Comparison of ENCODE assay signal across 29 mouse cellular contexts in genomic region chr1:23821615-23822014, GRCm38 (mm10).
DNase-seq lines count a peak whose midpoint lies in the region; ATAC-seq and TF ChIP-seq lines count a peak whose summit lies in the region.
"Had no signal": no experiment of that assay in that cellular context is flagged by ENCODE, and none has a peak within 500 bp of the region (broad histone marks: within the 10 kb centered on the region; RNA-seq: fewer than 3 reads in every experiment).

No protein-coding gene starts in this region.

- no peak overlapping the region for H3K27ac ChIP-seq in midbrain, postnatal 0 days (ENCODE audit: low read depth, low read length)
- H3K27ac ChIP-seq in midbrain, embryonic 14.5 days (replicated peaks; ENCODE audit: low read depth, low read length): no peak overlapping the region
- no peak overlapping the region for H3K27ac ChIP-seq in stomach, postnatal 0 days (replicated peaks)
- H3K27ac ChIP-seq: embryonic facial prominence, embryonic 15.5 days; forebrain, embryonic 12.5 days; hindbrain, embryonic 12.5 days; hindbrain, postnatal 0 days; intestine, embryonic 15.5 days; liver, embryonic 13.5 days had no signal

- H3K36me3 ChIP-seq in midbrain, postnatal 0 days (ENCODE audit: insufficient read depth, low read length): no peaks in the 10 kb centered on the region
- no peaks in the 10 kb centered on the region for H3K36me3 ChIP-seq in midbrain, embryonic 14.5 days (ENCODE audit: control insufficient read depth, insufficient read depth, low read length)
- no peaks in the 10 kb centered on the region for H3K36me3 ChIP-seq in stomach, postnatal 0 days (ENCODE audit: control insufficient read depth, insufficient read depth, low read length)
- H3K36me3 ChIP-seq: embryonic facial prominence, embryonic 15.5 days; forebrain, embryonic 12.5 days; hindbrain, embryonic 12.5 days; intestine, embryonic 15.5 days; liver, embryonic 13.5 days had no signal

- ATAC-seq in midbrain, postnatal 0 days (ENCODE audit: low FRiP score): 0 out of 2 replicates have a peak, but pooled peaks have one; percentile 52
- ATAC-seq in midbrain, embryonic 14.5 days (ENCODE audit: low FRiP score, low TSS enrichment): no peak
- no peak for ATAC-seq in stomach, postnatal 0 days (ENCODE audit: low FRiP score, low TSS enrichment)
- ATAC-seq: activated CD4-positive, CD25-positive, alpha-beta regulatory T cell, adult 4 months; hindbrain, postnatal 0 days; intestine, embryonic 15.5 days; lung, postnatal 0 days had no signal

- no peaks in the 10 kb centered on the region for H3K9me3 ChIP-seq in midbrain, postnatal 0 days (ENCODE audit: low read length)
- H3K9me3 ChIP-seq in midbrain, embryonic 14.5 days (ENCODE audit: control insufficient read depth, low read length): no peaks in the 10 kb centered on the region
- no peaks in the 10 kb centered on the region for H3K9me3 ChIP-seq in stomach, postnatal 0 days (ENCODE audit: control insufficient read depth, low read length)
- H3K9me3 ChIP-seq: embryonic facial prominence, embryonic 15.5 days; forebrain, embryonic 12.5 days; hindbrain, embryonic 12.5 days; intestine, embryonic 15.5 days; liver, embryonic 13.5 days had no signal

- no peaks in the 10 kb centered on the region for H3K4me1 ChIP-seq in midbrain, postnatal 0 days (ENCODE audit: insufficient read depth, low read length)
- H3K4me1 ChIP-seq in midbrain, embryonic 14.5 days (ENCODE audit: control insufficient read depth, insufficient read depth, low read length): no peaks in the 10 kb centered on the region
- H3K4me1 ChIP-seq in stomach, postnatal 0 days (replicated peaks; ENCODE audit: control insufficient read depth, insufficient read depth): no peaks in the 10 kb centered on the region
- H3K4me1 ChIP-seq: embryonic facial prominence, embryonic 15.5 days; forebrain, embryonic 12.5 days; hindbrain, embryonic 12.5 days; intestine, embryonic 15.5 days; liver, embryonic 13.5 days had no signal

- TF ChIP-seq EP300 in stomach, postnatal 0 days (optimal IDR thresholded peaks at IDR 0.05): no peak

- H3K27me3 ChIP-seq in midbrain, postnatal 0 days (ENCODE audit: insufficient read depth, low read length): no peaks in the 10 kb centered on the region
- H3K27me3 ChIP-seq in midbrain, embryonic 14.5 days (ENCODE audit: control insufficient read depth, insufficient read depth, low read length): no peaks in the 10 kb centered on the region
- no peaks in the 10 kb centered on the region for H3K27me3 ChIP-seq in stomach, postnatal 0 days (ENCODE audit: control insufficient read depth, insufficient read depth, low read length)
- H3K27me3 ChIP-seq: embryonic facial prominence, embryonic 15.5 days; forebrain, embryonic 12.5 days; hindbrain, embryonic 12.5 days; intestine, embryonic 15.5 days; liver, embryonic 13.5 days had no signal

- WGBS in midbrain, postnatal 0 days: 50% methylated on average over 5 of the region's 5 CpGs
- 71% methylated on average over 5 of the region's 5 CpGs for WGBS in midbrain, embryonic 14.5 days
- 75% methylated on average over 5 of the region's 5 CpGs for WGBS in stomach, postnatal 0 days

- H3K4me2 ChIP-seq in midbrain, postnatal 0 days (ENCODE audit: low read depth, low read length, poor library complexity, severe bottlenecking): no peak overlapping the region
- no peak overlapping the region for H3K4me2 ChIP-seq in midbrain, embryonic 14.5 days (ENCODE audit: low read length)
- H3K4me2 ChIP-seq in stomach, postnatal 0 days (replicated peaks; ENCODE audit: low read depth): no peak overlapping the region
- H3K4me2 ChIP-seq: embryonic facial prominence, embryonic 15.5 days; forebrain, embryonic 12.5 days; heart, embryonic 11.5 days; hindbrain, embryonic 12.5 days; intestine, embryonic 15.5 days; liver, embryonic 13.5 days had no signal

- no peak for TF ChIP-seq CTCF in midbrain, postnatal 0 days (IDR thresholded peaks at IDR 0.05)
- TF ChIP-seq CTCF in stomach, postnatal 0 days (IDR thresholded peaks at IDR 0.05; ENCODE audit: low read depth): no peak

- no peak overlapping the region for H3K4me3 ChIP-seq in midbrain, postnatal 0 days (ENCODE audit: low read depth, low read length)
- H3K4me3 ChIP-seq in midbrain, embryonic 14.5 days (replicated peaks; ENCODE audit: low read depth, low read length): no peak overlapping the region
- no peak overlapping the region for H3K4me3 ChIP-seq in stomach, postnatal 0 days (ENCODE audit: low read depth, low read length)
- H3K4me3 ChIP-seq: embryonic facial prominence, embryonic 15.5 days; forebrain, embryonic 12.5 days; hindbrain, embryonic 12.5 days; intestine, embryonic 15.5 days; liver, embryonic 13.5 days had no signal

- no peak overlapping the region for H3K9ac ChIP-seq in midbrain, postnatal 0 days (replicated peaks; ENCODE audit: low read length, poor library complexity, severe bottlenecking)
- no peak overlapping the region for H3K9ac ChIP-seq in midbrain, embryonic 14.5 days (replicated peaks; ENCODE audit: low read length)
- no peak overlapping the region for H3K9ac ChIP-seq in stomach, postnatal 0 days (ENCODE audit: low read length)
- H3K9ac ChIP-seq: embryonic facial prominence, embryonic 15.5 days; forebrain, embryonic 12.5 days; hindbrain, embryonic 12.5 days; intestine, embryonic 15.5 days; liver, embryonic 13.5 days had no signal

- DNase-seq in midbrain, postnatal 0 days (ENCODE audit: low spot score): no peak
- DNase-seq in midbrain, embryonic 14.5 days: no peak
- peak; percentile 69 for DNase-seq in cerebellum, adult 11-12 months
- DNase-seq in cerebellum, adult 9-10 months: peak; percentile 80
- DNase-seq in cerebellum, postnatal 36 days: peak; percentile 59 to 67
- DNase-seq in yolk sac, embryonic 10.5 days (ENCODE audit: low spot score): no peak
- no peak for DNase-seq in stomach, postnatal 0 days (ENCODE audit: low spot score)
- DNase-seq: adrenal gland, adult 2 months; B cell, adult 2 months; gastrocnemius, postnatal 25 days; heart, adult 18-20 months; heart, postnatal 36 days; kidney, adult 2 months; kidney, postnatal 36 days; left cerebral cortex, postnatal 4 days; liver, embryonic 13.5 days; lung, adult 18-20 months; right cerebral cortex, postnatal 25 days; spleen, adult 18-20 months; thymus, adult 18-20 months; thymus, postnatal 25 days had no signal

Comparison
In these comparisons a context has a peak if more than half of its experiments do, and no peak if none do; other contexts are left out.
1. DNase-seq: peak in cerebellum, adult 11-12 months (single experiment), cerebellum, adult 9-10 months (single experiment) and cerebellum, postnatal 36 days (2 of 2); none in midbrain, postnatal 0 days (single experiment), midbrain, embryonic 14.5 days (single experiment), yolk sac, embryonic 10.5 days (single experiment) and stomach, postnatal 0 days (single experiment).